In the genomic region with DNA sequence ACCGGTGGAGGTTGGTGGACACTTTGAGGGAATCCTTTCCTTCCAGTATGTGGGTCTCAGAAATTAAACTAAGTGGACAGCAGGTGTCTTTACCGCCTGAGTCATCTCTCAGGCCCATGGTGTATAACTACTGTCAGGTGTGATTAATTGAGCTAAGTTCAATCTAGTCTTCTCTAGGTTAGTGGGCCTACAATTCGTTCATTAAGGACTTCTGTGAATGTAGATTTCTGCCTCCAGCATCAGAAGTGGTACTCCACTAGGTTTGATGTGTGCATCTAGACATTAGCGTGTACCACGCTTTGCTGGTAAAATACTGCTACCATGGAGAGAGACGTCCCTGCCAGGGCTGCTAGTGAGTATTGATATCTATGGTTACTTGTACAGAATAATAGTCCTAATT, we compare ENCODE assay signal across 8 mouse cellular contexts. TPM values are rescaled to one million over a fixed set of nuclear protein-coding genes. Genes with fewer than 3 reads are reported as not detected.
DNase-seq lines count a peak whose midpoint lies in the region; ATAC-seq and TF ChIP-seq lines count a peak whose summit lies in the region.

No protein-coding gene starts in this region.

- peaks cover 5% of the 10 kb centered on the region for H3K36me3 ChIP-seq in kidney, postnatal 0 days (ENCODE audit: insufficient read depth, low read length)
- no peaks in the 10 kb centered on the region for H3K36me3 ChIP-seq in hindbrain, postnatal 0 days (ENCODE audit: insufficient read depth, low read length)
- H3K36me3 ChIP-seq in midbrain, postnatal 0 days (ENCODE audit: insufficient read depth, low read length) = no peaks in the 10 kb centered on the region

- H3K27ac ChIP-seq in kidney, postnatal 0 days = no peak overlapping the region; the same call in 1 of the 2 replicates
- H3K27ac ChIP-seq in brown adipose tissue, adult 24 weeks (replicated peaks; ENCODE audit: low read depth, low read length) = no peak overlapping the region
- no peak overlapping the region for H3K27ac ChIP-seq in hindbrain, postnatal 0 days
- no peak overlapping the region for H3K27ac ChIP-seq in midbrain, postnatal 0 days (ENCODE audit: low read depth, low read length)

- H3K4me1 ChIP-seq in kidney, postnatal 0 days (replicated peaks; ENCODE audit: insufficient read depth, low read length) = peaks cover 6% of the 10 kb centered on the region
- H3K4me1 ChIP-seq in brown adipose tissue, adult 24 weeks (ENCODE audit: control insufficient read depth, insufficient read depth, insufficient read length, low read length) = no peaks in the 10 kb centered on the region
- H3K4me1 ChIP-seq in hindbrain, postnatal 0 days (ENCODE audit: insufficient read depth, low read length) = no peaks in the 10 kb centered on the region
- peaks cover 3% of the 10 kb centered on the region; the same call in 1 of the 2 replicates for H3K4me1 ChIP-seq in midbrain, postnatal 0 days (ENCODE audit: insufficient read depth, low read length)

- 44% methylated on average over 6 of the region's 6 CpGs for WGBS in kidney, postnatal 0 days
- WGBS in hindbrain, postnatal 0 days = 46% methylated on average over 6 of the region's 6 CpGs
- 54% methylated on average over 6 of the region's 6 CpGs for WGBS in midbrain, postnatal 0 days

- peak overlapping the region; percentile 58 for H3K4me2 ChIP-seq in kidney, postnatal 0 days (ENCODE audit: low read length)
- H3K4me2 ChIP-seq in hindbrain, postnatal 0 days (ENCODE audit: low read depth, low read length) = peak overlapping the region; percentile 64
- peak overlapping the region; percentile 70 for H3K4me2 ChIP-seq in midbrain, postnatal 0 days (ENCODE audit: low read depth, low read length, poor library complexity, severe bottlenecking)

- peak overlapping the region; percentile 63 for H3K4me3 ChIP-seq in kidney, postnatal 0 days (replicated peaks; ENCODE audit: low read depth, low read length)
- peak overlapping the region; percentile 15; the same call in 1 of the 2 replicates for H3K4me3 ChIP-seq in brown adipose tissue, adult 24 weeks (ENCODE audit: insufficient read depth, low read depth, low read length)
- peak overlapping the region; percentile 68 for H3K4me3 ChIP-seq in hindbrain, postnatal 0 days (ENCODE audit: low read length)
- H3K4me3 ChIP-seq in midbrain, postnatal 0 days (ENCODE audit: low read depth, low read length) = peak overlapping the region; percentile 76

- no peak for TF ChIP-seq CTCF in kidney, postnatal 0 days (IDR thresholded peaks at IDR 0.05; ENCODE audit: low read depth)
- TF ChIP-seq CTCF in hindbrain, postnatal 0 days (IDR thresholded peaks at IDR 0.05; ENCODE audit: low read depth) = no peak
- TF ChIP-seq CTCF in midbrain, postnatal 0 days (IDR thresholded peaks at IDR 0.05) = no peak

- DNase-seq in kidney, postnatal 0 days (ENCODE audit: low spot score) = no peak
- DNase-seq in kidney, adult 11 months = no peak
- DNase-seq in hindbrain, postnatal 0 days (ENCODE audit: low spot score) = no peak
- no peak for DNase-seq in midbrain, postnatal 0 days (ENCODE audit: low spot score)
- DNase-seq in frontal cortex, postnatal 25 days (ENCODE audit: low spot score in 2 of 2) = no peak
- DNase-seq in thymus, adult 18-20 months = no peak

- H3K27me3 ChIP-seq in kidney, postnatal 0 days (ENCODE audit: insufficient read depth, low read length) = no peaks in the 10 kb centered on the region
- H3K27me3 ChIP-seq in hindbrain, postnatal 0 days (ENCODE audit: insufficient read depth, low read length) = no peaks in the 10 kb centered on the region
- H3K27me3 ChIP-seq in midbrain, postnatal 0 days (ENCODE audit: insufficient read depth, low read length) = no peaks in the 10 kb centered on the region

- H3K9me3 ChIP-seq in kidney, postnatal 0 days (replicated peaks; ENCODE audit: low read length) = no peaks in the 10 kb centered on the region
- no peaks in the 10 kb centered on the region for H3K9me3 ChIP-seq in hindbrain, postnatal 0 days (ENCODE audit: low read length)
- no peaks in the 10 kb centered on the region for H3K9me3 ChIP-seq in midbrain, postnatal 0 days (ENCODE audit: low read length)

- ATAC-seq in kidney, postnatal 0 days (replicated peaks; ENCODE audit: low FRiP score, low read depth) = no peak
- ATAC-seq in hindbrain, postnatal 0 days = no peak
- no peak for ATAC-seq in midbrain, postnatal 0 days (ENCODE audit: low FRiP score)
- no peak for ATAC-seq in erythroid progenitor cell, adult 5-6 weeks (replicated peaks; ENCODE audit: low FRiP score, poor library complexity, severe bottlenecking)

- 0 out of 2 replicates have a peak overlapping the region, but pooled peaks have one; percentile 64 for H3K9ac ChIP-seq in kidney, postnatal 0 days (ENCODE audit: low read depth, low read length)
- H3K9ac ChIP-seq in hindbrain, postnatal 0 days (replicated peaks; ENCODE audit: low read length) = peak overlapping the region; percentile 47
- no peak overlapping the region for H3K9ac ChIP-seq in midbrain, postnatal 0 days (replicated peaks; ENCODE audit: low read length, poor library complexity, severe bottlenecking)

RNA-seq across cellular contexts. Expression of a gene that starts 1.0 kb away (rescaled TPM):
- 26.6 TPM in 2 replicates for polyA plus RNA-seq in kidney, postnatal 0 days (2015; fragmentation: Nextera tagmentation; extraction: Ambion mirVana)
- 15.4 and 16.0 TPM in 2 replicates for polyA plus RNA-seq in brown adipose tissue, adult 24 weeks (2012; ENCODE audit: insufficient read depth, insufficient read length, missing spikeins)
- 5.4 and 8.1 TPM in 2 replicates for total RNA-seq in hindbrain, postnatal 0 days (2014; rRNA removed)
- polyA plus RNA-seq in hindbrain, postnatal 0 days (2015; fragmentation: Nextera tagmentation; extraction: Ambion mirVana) = 11.1 and 13.1 TPM in 2 replicates
- 5.1 and 8.6 TPM in 2 replicates for total RNA-seq in midbrain, postnatal 0 days (2014; rRNA removed)
- polyA plus RNA-seq in midbrain, postnatal 0 days (2015; fragmentation: Nextera tagmentation; extraction: Ambion mirVana) = 11.1 and 11.2 TPM in 2 replicates
- 2.9 and 6.3 TPM in 2 replicates for total RNA-seq in erythroid progenitor cell, adult 5-6 weeks (2015; ENCODE audit: low replicate concordance)
- 4.7 and 20.1 TPM in 2 replicates for total RNA-seq in erythroid progenitor cell, adult 5-6 weeks (2017; ENCODE audit: low replicate concordance)

Comparison
In these comparisons a context has a peak if more than half of its experiments do, and no peak if none do; other contexts are left out.
1. H3K4me3 ChIP-seq: peak in every context shown above with its lines; median percentile 76 in midbrain, postnatal 0 days; 68 in hindbrain, postnatal 0 days; 63 in kidney, postnatal 0 days; 15 in brown adipose tissue, adult 24 weeks.